Mouse (Mus musculus): ENCODE results near the gene Ache. TPM values are rescaled to one million over a fixed set of nuclear protein-coding genes. Genes with fewer than 3 reads are reported as not detected.
A peak's percentile ranks its signal among the peaks of the same experiment; 100 is the strongest.

Ache gene
- polyA plus RNA-seq, 1 experiment from 2014 or later = 10.8 TPM

- H3K27ac ChIP-seq (ENCODE audit: low read length) = no peak overlapping the region
- WGBS = 68% methylated on average over 1 of the region's 1 CpGs
- H3K9me3 ChIP-seq (replicated peaks; ENCODE audit: control insufficient read depth, low read length) = no peaks in the 10 kb centered on the region
- H3K4me2 ChIP-seq (ENCODE audit: low read depth, low read length) = no peak overlapping the region
- no peaks in the 10 kb centered on the region for H3K36me3 ChIP-seq (ENCODE audit: control insufficient read depth, insufficient read depth, low read length)
- no peak for ATAC-seq (ENCODE audit: insufficient read depth, low FRiP score)
- H3K9ac ChIP-seq (ENCODE audit: low read length) = no peak overlapping the region
- no peaks in the 10 kb centered on the region for H3K27me3 ChIP-seq (ENCODE audit: control insufficient read depth, insufficient read depth, low read length)
- peaks cover 12% of the 10 kb centered on the region for H3K4me1 ChIP-seq (ENCODE audit: control insufficient read depth, insufficient read depth, low read length)
- H3K4me3 ChIP-seq (replicated peaks; ENCODE audit: low read length) = no peak overlapping the region
These were observed 31.3 kb downstream of the Ache start for GRCm38 (mm10) chr5:137318570-137318969.

GRCm38 (mm10) chr5:137320996-137321395 lies 33.7 kb downstream of the Ache start:
- Histone ChIP-seq H3K9me3 (replicated peaks; ENCODE audit: control insufficient read depth, low read length) (no peaks in the 10 kb centered on the region), H3K4me2 (ENCODE audit: low read depth, low read length) (no peak overlapping the region), H3K4me3 (replicated peaks; ENCODE audit: low read length) (no peak overlapping the region), H3K36me3 (ENCODE audit: control insufficient read depth, insufficient read depth, low read length) (no peaks in the 10 kb centered on the region), H3K4me1 (ENCODE audit: control insufficient read depth, insufficient read depth, low read length) (no peaks in the 10 kb centered on the region), H3K27ac (ENCODE audit: low read length) (no peak overlapping the region), H3K27me3 (ENCODE audit: control insufficient read depth, insufficient read depth, low read length) (no peaks in the 10 kb centered on the region), H3K9ac (ENCODE audit: low read length) (no peak overlapping the region)
- ATAC-seq (ENCODE audit: insufficient read depth, low FRiP score) = no peak
- WGBS = 95% methylated on average over 3 of the region's 3 CpGs

GRCm38 (mm10) chr5:137330910-137331309 lies 43.6 kb downstream of the Ache start:
- no peaks in the 10 kb centered on the region for H3K27me3 ChIP-seq (ENCODE audit: control insufficient read depth, insufficient read depth, low read length)
- 82% methylated on average over 7 of the region's 7 CpGs for WGBS
- no peak for ATAC-seq (ENCODE audit: insufficient read depth, low FRiP score)
- no peak overlapping the region for H3K27ac ChIP-seq (ENCODE audit: low read length)
- H3K4me3 ChIP-seq (replicated peaks; ENCODE audit: low read length) = no peak overlapping the region
- H3K9ac ChIP-seq (ENCODE audit: low read length) = no peak overlapping the region
- no peaks in the 10 kb centered on the region for H3K9me3 ChIP-seq (replicated peaks; ENCODE audit: control insufficient read depth, low read length)
- no peak overlapping the region for H3K4me2 ChIP-seq (ENCODE audit: low read depth, low read length)
- no peaks in the 10 kb centered on the region for H3K36me3 ChIP-seq (ENCODE audit: control insufficient read depth, insufficient read depth, low read length)
- H3K4me1 ChIP-seq (ENCODE audit: control insufficient read depth, insufficient read depth, low read length) = no peaks in the 10 kb centered on the region

- no peak overlapping the region for H3K27ac ChIP-seq (ENCODE audit: low read length)
- H3K4me1 ChIP-seq (ENCODE audit: control insufficient read depth, insufficient read depth, low read length) = peaks cover 4% of the 10 kb centered on the region; the same call in 1 of the 2 replicates
- H3K4me2 ChIP-seq (ENCODE audit: low read depth, low read length) = peak overlapping the region; percentile 92
- no peak for ATAC-seq (ENCODE audit: insufficient read depth, low FRiP score)
- peak overlapping the region; percentile 74 for H3K4me3 ChIP-seq (replicated peaks; ENCODE audit: low read length)
- no peaks in the 10 kb centered on the region for H3K9me3 ChIP-seq (replicated peaks; ENCODE audit: control insufficient read depth, low read length)
- H3K9ac ChIP-seq (ENCODE audit: low read length) = peak overlapping the region; percentile 83
- H3K27me3 ChIP-seq (ENCODE audit: control insufficient read depth, insufficient read depth, low read length) = no peaks in the 10 kb centered on the region
- 20% methylated on average over 15 of the region's 15 CpGs for WGBS
- no peaks in the 10 kb centered on the region for H3K36me3 ChIP-seq (ENCODE audit: control insufficient read depth, insufficient read depth, low read length)
These were observed 45.7 kb downstream of the Ache start for GRCm38 (mm10) chr5:137332857-137333511.

GRCm38 (mm10) chr5:137333512-137334174 lies 46.3 kb downstream of the Ache start, which contains the start of gene Slc12a9:
Slc12a9 (minus strand) TSS chr5:137333597.
- Histone ChIP-seq H3K36me3 (ENCODE audit: control insufficient read depth, insufficient read depth, low read length) (no peaks in the 10 kb centered on the region), H3K4me1 (ENCODE audit: control insufficient read depth, insufficient read depth, low read length) (peaks cover 5% of the 10 kb centered on the region), H3K9ac (ENCODE audit: low read length) (peak within 1 kb of the TSS; percentile 83), H3K9me3 (replicated peaks; ENCODE audit: control insufficient read depth, low read length) (no peaks in the 10 kb centered on the region), H3K4me2 (ENCODE audit: low read depth, low read length) (peak within 1 kb of the TSS; percentile 92), H3K27me3 (ENCODE audit: control insufficient read depth, insufficient read depth, low read length) (no peaks in the 10 kb centered on the region), H3K4me3 (replicated peaks; ENCODE audit: low read length) (peak within 1 kb of the TSS; percentile 74), H3K27ac (ENCODE audit: low read length) (peak within 1 kb of the TSS; percentile 3)
- peak; percentile 89 for ATAC-seq (ENCODE audit: insufficient read depth, low FRiP score)
- WGBS = under 1% methylated on average over 44 of the region's 44 CpGs

GRCm38 (mm10) chr5:137334317-137334716 lies 47.0 kb downstream of the Ache start:
- Histone ChIP-seq H3K9ac (ENCODE audit: low read length) (no peak overlapping the region), H3K9me3 (replicated peaks; ENCODE audit: control insufficient read depth, low read length) (no peaks in the 10 kb centered on the region), H3K36me3 (ENCODE audit: control insufficient read depth, insufficient read depth, low read length) (no peaks in the 10 kb centered on the region), H3K4me3 (replicated peaks; ENCODE audit: low read length) (peak overlapping the region; percentile 74), H3K4me1 (ENCODE audit: control insufficient read depth, insufficient read depth, low read length) (peaks cover 12% of the 10 kb centered on the region), H3K4me2 (ENCODE audit: low read depth, low read length) (peak overlapping the region; percentile 92), H3K27ac (ENCODE audit: low read length) (0 out of 2 replicates have a peak overlapping the region, but pooled peaks have one; percentile 3), H3K27me3 (ENCODE audit: control insufficient read depth, insufficient read depth, low read length) (no peaks in the 10 kb centered on the region)
- WGBS = 41% methylated on average over 10 of the region's 10 CpGs
- ATAC-seq (ENCODE audit: insufficient read depth, low FRiP score) = no peak

- ATAC-seq (ENCODE audit: insufficient read depth, low FRiP score) = no peak
- Histone ChIP-seq H3K4me2 (ENCODE audit: low read depth, low read length) (no peak overlapping the region), H3K27ac (ENCODE audit: low read length) (no peak overlapping the region), H3K4me3 (replicated peaks; ENCODE audit: low read length) (no peak overlapping the region), H3K9me3 (replicated peaks; ENCODE audit: control insufficient read depth, low read length) (no peaks in the 10 kb centered on the region), H3K27me3 (ENCODE audit: control insufficient read depth, insufficient read depth, low read length) (no peaks in the 10 kb centered on the region), H3K4me1 (ENCODE audit: control insufficient read depth, insufficient read depth, low read length) (peaks cover 19% of the 10 kb centered on the region), H3K9ac (ENCODE audit: low read length) (no peak overlapping the region), H3K36me3 (ENCODE audit: control insufficient read depth, insufficient read depth, low read length) (no peaks in the 10 kb centered on the region)
- WGBS = 69% methylated on average over 6 of the region's 6 CpGs
These were observed 47.7 kb downstream of the Ache start for GRCm38 (mm10) chr5:137335066-137335465.

GRCm38 (mm10) chr5:137337190-137337589 lies 49.9 kb downstream of the Ache start:
- 45% methylated on average over 8 of the region's 8 CpGs for WGBS
- Histone ChIP-seq H3K4me3 (replicated peaks; ENCODE audit: low read length) (no peak overlapping the region), H3K9ac (ENCODE audit: low read length) (no peak overlapping the region), H3K9me3 (replicated peaks; ENCODE audit: control insufficient read depth, low read length) (no peaks in the 10 kb centered on the region), H3K27me3 (ENCODE audit: control insufficient read depth, insufficient read depth, low read length) (no peaks in the 10 kb centered on the region), H3K27ac (ENCODE audit: low read length) (peak overlapping the region; percentile 15; the same call in 1 of the 2 replicates), H3K36me3 (ENCODE audit: control insufficient read depth, insufficient read depth, low read length) (no peaks in the 10 kb centered on the region), H3K4me1 (ENCODE audit: control insufficient read depth, insufficient read depth, low read length) (peaks cover 19% of the 10 kb centered on the region), H3K4me2 (ENCODE audit: low read depth, low read length) (no peak overlapping the region)
- ATAC-seq (ENCODE audit: insufficient read depth, low FRiP score) = no peak

- peaks cover 19% of the 10 kb centered on the region for H3K4me1 ChIP-seq (ENCODE audit: control insufficient read depth, insufficient read depth, low read length)
- peak overlapping the region; percentile 51 for H3K4me3 ChIP-seq (replicated peaks; ENCODE audit: low read length)
- H3K9ac ChIP-seq (ENCODE audit: low read length) = peak overlapping the region; percentile 77
- H3K27me3 ChIP-seq (ENCODE audit: control insufficient read depth, insufficient read depth, low read length) = no peaks in the 10 kb centered on the region
- peak; percentile 82 for ATAC-seq (ENCODE audit: insufficient read depth, low FRiP score)
- H3K36me3 ChIP-seq (ENCODE audit: control insufficient read depth, insufficient read depth, low read length) = no peaks in the 10 kb centered on the region
- H3K27ac ChIP-seq (ENCODE audit: low read length) = peak overlapping the region; percentile 90
- peak overlapping the region; percentile 79 for H3K4me2 ChIP-seq (ENCODE audit: low read depth, low read length)
- under 1% methylated on average over 19 of the region's 19 CpGs for WGBS
- no peaks in the 10 kb centered on the region for H3K9me3 ChIP-seq (replicated peaks; ENCODE audit: control insufficient read depth, low read length)
These were observed 50.9 kb downstream of the Ache start for GRCm38 (mm10) chr5:137338256-137338655.
